Mouse (Mus musculus) forebrain, embryonic 14.5 days (tissue): Measurements from ENCODE around the gene Tpd52l2. TPM values are rescaled to one million over a fixed set of nuclear protein-coding genes. Genes with fewer than 3 reads are reported as not detected.

ENCODE experiments used
- ATAC-seq: fragments of 200-750 bp; cut with Nextera tagmentation; 2 replicates; pipeline ENCODE4 v1.8.0; 2017; ENCODE audit warnings: mild to moderate bottlenecking, moderate library complexity
- DNase-seq: peaks from one replicate; pipeline ENCODE4 v3.0.0-alpha.2; 2015; ENCODE audit warnings: low spot score
- H3K27ac ChIP-seq: fragments of 300-500 bp; sonication (generic); 2 replicates; pipeline ENCODE4 v1.5.1; 2014; ENCODE audit warnings: low read depth, mild to moderate bottlenecking, control low read depth, low read length, moderate library complexity
- H3K27me3 ChIP-seq: fragments of 300-500 bp; sonication (generic); replicated peaks from 2 replicates; pipeline ENCODE4 v1.6.1; 2014; ENCODE audit warnings: low read length, control low read depth, mixed read lengths; ENCODE audit not compliant: control insufficient read depth, insufficient read depth
- H3K36me3 ChIP-seq: fragments of 300-500 bp; sonication (generic); 2 replicates; pipeline ENCODE4 v1.6.1; 2014; ENCODE audit warnings: low read length, control low read depth; ENCODE audit not compliant: control insufficient read depth, insufficient read depth
- H3K4me1 ChIP-seq: fragments of 300-500 bp; sonication (generic); 2 replicates; pipeline ENCODE4 v1.6.1; 2014; ENCODE audit warnings: antibody characterized with exemption, low read length, control low read depth; ENCODE audit not compliant: control insufficient read depth, insufficient read depth
- H3K4me2 ChIP-seq: fragments of 300-500 bp; sonication (generic); 2 replicates; pipeline ENCODE4 v1.6.1; 2014; ENCODE audit warnings: mild to moderate bottlenecking, control low read depth, low read length
- H3K4me3 ChIP-seq: fragments of 300-500 bp; sonication (generic); 2 replicates; pipeline ENCODE4 v1.5.1; 2014; ENCODE audit warnings: low read depth, low read length, control low read depth
- H3K9ac ChIP-seq: fragments of 300-500 bp; sonication (generic); 2 replicates; pipeline ENCODE4 v1.6.1; 2014; ENCODE audit warnings: mild to moderate bottlenecking, low read length, control low read depth, moderate library complexity
- H3K9me3 ChIP-seq: fragments of 300-500 bp; sonication (generic); replicated peaks from 2 replicates; pipeline ENCODE4 v1.6.1; 2016; ENCODE audit warnings: low read length, control low read depth, mixed read lengths; ENCODE audit not compliant: control insufficient read depth
- WGBS: fragments of 180-500 bp; shearing (Covaris S2); extraction: QIAGEN DNeasy Blood & Tissue Kit; methylation state at CpG from one replicate; pipeline ENCODE4 v1.1.7; 2014; 5-methylcytosine and 5-hydroxymethylcytosine counted together
- polyA plus RNA-seq: library from polyadenylated mRNA; unstranded; fragments of >200 nt; fragmentation: Nextera tagmentation; extraction: Ambion mirVana; gene quantifications from 2 replicates; pipeline ENCODE4 v1.2.1, GENCODE M21; 2014

The Tpd52l2 gene
- polyA plus RNA-seq, 1 experiment from 2014 or later: 151 TPM

- no peaks in the 10 kb centered on the region for H3K4me1 ChIP-seq
- H3K27ac ChIP-seq: no peak overlapping the region
- H3K27me3 ChIP-seq: no peaks in the 10 kb centered on the region
- H3K4me3 ChIP-seq: no peak overlapping the region
- WGBS: 36% methylated on average over 7 of the region's 7 CpGs
- no peak for ATAC-seq
- H3K9ac ChIP-seq: no peak overlapping the region
- DNase-seq: no peak
- no peaks in the 10 kb centered on the region for H3K36me3 ChIP-seq
- no peaks in the 10 kb centered on the region for H3K9me3 ChIP-seq
- no peak overlapping the region for H3K4me2 ChIP-seq
Measured at GRCm38 (mm10) chr2:181483562-181484318, 13.2 kb upstream of the Tpd52l2 start.

- Histone ChIP-seq H3K9me3 (no peaks in the 10 kb centered on the region), H3K4me1 (no peaks in the 10 kb centered on the region), H3K27me3 (no peaks in the 10 kb centered on the region), H3K4me3 (no peak overlapping the region), H3K36me3 (no peaks in the 10 kb centered on the region), H3K4me2 (no peak overlapping the region), H3K9ac (no peak overlapping the region), H3K27ac (no peak overlapping the region)
- WGBS: 85% methylated on average over 6 of the region's 6 CpGs
- ATAC-seq (no peak), DNase-seq (no peak)
Measured at GRCm38 (mm10) chr2:181484456-181485233, 12.3 kb upstream of the Tpd52l2 start.

DNA sequence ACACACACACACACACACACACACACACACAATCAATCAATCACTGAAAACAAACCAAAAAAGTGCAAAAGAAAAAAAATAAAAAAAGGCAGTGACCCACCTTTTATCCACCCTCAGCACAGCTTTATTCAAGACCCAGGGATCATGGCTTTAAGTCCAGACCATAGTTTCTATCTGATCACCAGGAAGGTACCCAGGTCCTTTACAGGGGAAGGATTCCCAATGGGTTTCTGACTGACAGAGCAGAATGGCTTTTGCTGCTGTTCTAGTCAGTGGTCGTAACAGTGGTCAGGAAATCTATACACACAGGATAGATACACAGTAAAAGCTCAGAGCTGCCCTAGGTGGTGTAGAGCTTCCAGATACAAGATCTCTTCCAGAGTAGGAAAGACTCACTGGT, 11.2 kb upstream of the Tpd52l2 start:
- DNase-seq (no peak), ATAC-seq (no peak)
- Histone ChIP-seq H3K4me3 (no peak overlapping the region), H3K36me3 (no peaks in the 10 kb centered on the region), H3K4me2 (no peak overlapping the region), H3K27ac (no peak overlapping the region), H3K27me3 (no peaks in the 10 kb centered on the region), H3K4me1 (no peaks in the 10 kb centered on the region), H3K9me3 (no peaks in the 10 kb centered on the region), H3K9ac (no peak overlapping the region)
- 37% methylated on average over 1 of the region's 1 CpGs for WGBS

GRCm38 (mm10) chr2:181487338-181488277, 9.3 kb upstream of the Tpd52l2 start:
- no peak overlapping the region for H3K27ac ChIP-seq
- DNase-seq: no peak
- no peak for ATAC-seq

GRCm38 (mm10) chr2:181491432-181492205, 5.3 kb upstream of the Tpd52l2 start:
- WGBS: 22% methylated on average over 7 of the region's 7 CpGs
- no peaks in the 10 kb centered on the region for H3K9me3 ChIP-seq
- H3K4me2 ChIP-seq: no peak overlapping the region
- no peaks in the 10 kb centered on the region for H3K27me3 ChIP-seq
- H3K4me3 ChIP-seq: no peak overlapping the region
- DNase-seq: no peak
- no peak overlapping the region for H3K27ac ChIP-seq
- H3K36me3 ChIP-seq: no peaks in the 10 kb centered on the region
- 0 out of 2 replicates have a peak, but pooled peaks cover 2% of the 10 kb centered on the region for H3K4me1 ChIP-seq
- no peak overlapping the region for H3K9ac ChIP-seq
- no peak for ATAC-seq

More at GRCm38 (mm10) chr2:181487338-181488277, 9.3 kb upstream of the Tpd52l2 start:
- H3K9me3 ChIP-seq: no peaks in the 10 kb centered on the region
- no peak overlapping the region for H3K4me3 ChIP-seq
- no peaks in the 10 kb centered on the region for H3K36me3 ChIP-seq
- no peaks in the 10 kb centered on the region for H3K4me1 ChIP-seq
- H3K4me2 ChIP-seq: no peak overlapping the region
- WGBS: 55% methylated on average over 5 of the region's 5 CpGs
- no peak overlapping the region for H3K9ac ChIP-seq
- H3K27me3 ChIP-seq: no peaks in the 10 kb centered on the region

- Histone ChIP-seq H3K4me2 (no peak overlapping the region), H3K9ac (no peak overlapping the region), H3K27me3 (no peaks in the 10 kb centered on the region), H3K9me3 (no peaks in the 10 kb centered on the region), H3K36me3 (no peaks in the 10 kb centered on the region), H3K27ac (no peak overlapping the region), H3K4me1 (0 out of 2 replicates have a peak, but pooled peaks cover 2% of the 10 kb centered on the region), H3K4me3 (no peak overlapping the region)
- ATAC-seq (no peak), DNase-seq (no peak)
- 46% methylated on average over 3 of the region's 3 CpGs for WGBS
Measured at GRCm38 (mm10) chr2:181492206-181492605, 4.7 kb upstream of the Tpd52l2 start.

DNA sequence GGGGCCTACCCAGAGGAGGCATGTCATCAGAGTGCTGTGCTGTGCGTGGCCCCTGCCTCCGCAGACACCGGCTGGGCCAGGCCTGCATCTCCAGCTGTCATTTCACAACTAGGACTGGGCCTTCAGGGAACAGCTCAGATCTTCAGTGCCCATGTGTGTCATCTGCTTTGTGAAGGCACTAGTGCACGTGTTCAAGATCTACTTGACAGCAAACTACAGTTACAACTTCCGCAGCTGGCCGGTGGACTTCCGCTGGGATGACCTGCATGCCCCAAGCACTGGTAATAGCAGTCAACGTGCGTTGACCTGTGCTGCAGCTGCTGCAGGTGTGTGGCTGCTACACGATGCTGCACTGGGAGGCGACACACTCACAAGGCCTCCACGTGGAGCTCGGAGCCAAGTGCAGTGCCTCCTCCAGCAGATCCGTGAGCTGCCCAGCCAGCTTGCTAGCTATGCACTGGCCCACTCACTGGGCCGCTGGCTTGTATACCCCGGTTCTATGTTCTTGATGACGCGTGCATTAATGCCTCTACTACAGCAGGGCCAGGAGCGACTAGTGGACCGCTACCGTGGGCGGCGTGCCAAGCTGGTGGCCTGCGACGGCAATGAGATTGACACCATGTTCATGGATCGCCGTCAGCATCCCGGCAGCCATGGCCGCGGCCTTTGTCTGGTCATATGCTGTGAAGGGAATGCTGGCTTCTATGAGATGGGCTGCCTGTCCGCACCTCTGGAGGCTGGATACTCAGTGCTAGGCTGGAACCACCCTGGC, 3.6 kb upstream of the Tpd52l2 start, which contains the start of gene Abhd16b:
Gene Abhd16b, plus strand, starts transcription at position 51 of the 772 bp plus-strand sequence.
- DNase-seq (no peak), ATAC-seq (no peak)
- peaks cover 7% of the 10 kb centered on the region for H3K4me1 ChIP-seq
- no peaks in the 10 kb centered on the region for H3K27me3 ChIP-seq
- no peak within 1 kb of the TSS for H3K9ac ChIP-seq
- H3K4me3 ChIP-seq: no peak within 1 kb of the TSS
- H3K9me3 ChIP-seq: no peaks in the 10 kb centered on the region
- H3K27ac ChIP-seq: no peak within 1 kb of the TSS
- H3K36me3 ChIP-seq: no peaks in the 10 kb centered on the region
- no peak within 1 kb of the TSS for H3K4me2 ChIP-seq
- 84% methylated on average over 31 of the region's 31 CpGs for WGBS
